Mouse (Mus musculus) splenic B cell, adult 2 months (primary cell): ENCODE measurements around the gene Nanos1.
A peak's percentile ranks its signal among the peaks of the same experiment; 100 is the strongest.

Experiments used
- DNase-seq: peaks from one replicate; pipeline ENCODE4 v3.0.0-alpha.2; 2011; ENCODE audit warnings: low read depth, low spot score
- H3K27me3 ChIP-seq: 2 replicates; pipeline ENCODE4 v1.6.1; 2012; ENCODE audit warnings: mild to moderate bottlenecking, low read length, moderate library complexity, mixed read lengths; ENCODE audit not compliant: control insufficient read depth, poor library complexity, insufficient read depth, severe bottlenecking
- H3K36me3 ChIP-seq: 2 replicates; pipeline ENCODE4 v1.6.1; 2012; ENCODE audit warnings: mild to moderate bottlenecking, low read length, moderate library complexity, mixed read lengths; ENCODE audit not compliant: control insufficient read depth, poor library complexity, insufficient read depth, severe bottlenecking

Nanos1 gene

GRCm38 (mm10) chr19:60758896-60759835 lies 3.4 kb downstream of the Nanos1 start:
- Histone ChIP-seq H3K36me3 (peaks cover 17% of the 10 kb centered on the region), H3K27me3 (no peaks in the 10 kb centered on the region)
- DNase-seq = no peak

DNA sequence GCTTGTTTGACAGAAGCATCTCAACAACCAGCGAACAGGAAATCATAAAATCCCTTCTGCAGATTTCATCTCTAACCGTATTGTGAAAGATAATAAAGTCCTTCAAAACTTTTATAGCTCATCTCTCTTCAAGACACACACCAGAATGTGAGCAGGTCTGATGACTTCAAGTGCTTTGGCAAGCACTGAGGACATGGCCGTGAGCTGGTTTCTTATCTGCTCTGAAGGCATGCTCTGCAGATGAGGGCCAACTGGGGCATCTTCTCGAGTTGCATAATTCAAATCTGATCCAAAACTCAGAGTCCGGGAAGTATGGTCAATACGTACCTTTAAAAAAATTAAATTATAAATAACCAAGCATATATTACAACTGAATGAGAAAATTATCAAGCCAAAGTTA lies 17.6 kb downstream of the Nanos1 start:
- no peak for DNase-seq
- peaks cover 26% of the 10 kb centered on the region; the same call in 1 of the 2 replicates for H3K36me3 ChIP-seq
- H3K27me3 ChIP-seq = no peaks in the 10 kb centered on the region

DNA sequence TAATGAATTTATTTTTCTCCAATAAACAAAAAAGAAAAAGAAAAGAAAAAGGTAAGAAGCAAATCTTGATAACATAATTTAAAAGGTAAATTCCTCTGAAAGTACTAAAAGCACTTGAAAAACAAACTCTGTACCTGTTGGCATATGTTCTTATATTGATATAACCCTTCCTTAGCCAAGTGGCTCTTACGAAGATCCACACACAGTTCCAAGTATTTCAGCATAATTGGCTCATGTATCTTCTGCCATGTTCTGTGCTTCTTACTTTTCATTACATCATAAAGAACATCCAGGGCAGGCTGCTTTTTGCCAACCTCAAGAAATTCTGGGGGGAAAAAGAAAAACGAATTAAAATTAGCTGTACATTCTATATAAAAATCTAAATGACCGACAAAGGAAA lies 26.2 kb downstream of the Nanos1 start:
- DNase-seq = no peak
- Histone ChIP-seq H3K36me3 (peaks cover 4% of the 10 kb centered on the region; the same call in 1 of the 2 replicates), H3K27me3 (no peaks in the 10 kb centered on the region)

DNA sequence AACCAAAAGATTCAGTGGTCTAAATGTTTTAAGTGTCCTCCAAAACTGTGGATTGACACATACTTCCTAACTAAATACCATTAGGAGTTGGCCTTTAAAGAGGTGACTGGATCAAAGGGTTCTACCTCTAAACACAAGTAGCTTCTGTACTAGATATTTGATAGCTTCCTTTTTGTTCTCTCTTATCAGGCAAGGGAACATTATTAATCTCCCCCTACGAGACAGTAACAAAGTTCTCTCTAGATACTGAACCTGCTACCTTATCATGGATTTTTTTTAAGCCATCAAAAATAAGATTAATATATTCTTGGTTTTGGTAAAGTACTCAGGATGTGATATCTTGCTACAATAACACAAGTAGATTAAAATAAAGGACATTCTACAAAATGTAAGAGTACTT lies 28.9 kb downstream of the Nanos1 start:
- no peak for DNase-seq
- no peaks in the 10 kb centered on the region; the same call in 1 of the 2 replicates for H3K27me3 ChIP-seq
- peaks cover 4% of the 10 kb centered on the region; the same call in 1 of the 2 replicates for H3K36me3 ChIP-seq

- DNase-seq = no peak
- Histone ChIP-seq H3K36me3 (no peaks in the 10 kb centered on the region), H3K27me3 (no peaks in the 10 kb centered on the region; the same call in 1 of the 2 replicates)
These were observed 31.8 kb downstream of the Nanos1 start for GRCm38 (mm10) chr19:60787465-60788150.

DNA sequence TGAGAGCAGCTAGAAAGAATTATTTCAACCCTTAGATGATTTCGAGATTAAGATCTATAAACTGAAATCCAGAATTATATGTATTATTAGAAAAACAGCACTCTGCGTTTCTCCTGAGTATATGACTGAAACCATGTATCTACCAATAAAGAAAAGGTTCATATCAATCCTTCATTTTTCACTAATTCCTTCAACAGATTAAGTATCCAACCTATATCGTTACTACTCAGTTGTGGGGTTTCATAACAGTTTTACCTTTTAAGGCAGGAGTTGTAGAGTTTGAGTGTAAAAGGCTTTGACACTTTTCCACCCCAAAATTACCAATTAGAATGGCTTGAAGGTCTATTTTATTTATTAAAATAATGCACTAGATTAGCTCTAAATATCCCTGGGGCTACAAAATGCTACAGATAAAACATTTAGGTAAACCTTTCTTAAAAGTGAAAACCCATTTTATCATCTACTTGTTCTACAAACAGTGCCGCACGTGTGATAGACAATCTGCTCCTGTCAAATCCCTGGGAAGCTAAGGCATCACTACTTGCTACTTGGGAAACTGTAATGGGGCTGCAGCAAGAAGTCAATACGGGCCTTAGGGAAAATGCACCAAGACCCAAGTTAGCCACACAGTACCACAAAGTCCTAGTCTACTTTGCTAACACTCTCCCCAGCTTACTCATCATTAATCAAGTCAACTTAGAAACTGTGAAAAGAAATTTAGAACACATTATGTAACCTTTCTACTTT lies 32.6 kb downstream of the Nanos1 start:
- Histone ChIP-seq H3K36me3 (no peaks in the 10 kb centered on the region), H3K27me3 (no peaks in the 10 kb centered on the region; the same call in 1 of the 2 replicates)
- no peak for DNase-seq

DNA sequence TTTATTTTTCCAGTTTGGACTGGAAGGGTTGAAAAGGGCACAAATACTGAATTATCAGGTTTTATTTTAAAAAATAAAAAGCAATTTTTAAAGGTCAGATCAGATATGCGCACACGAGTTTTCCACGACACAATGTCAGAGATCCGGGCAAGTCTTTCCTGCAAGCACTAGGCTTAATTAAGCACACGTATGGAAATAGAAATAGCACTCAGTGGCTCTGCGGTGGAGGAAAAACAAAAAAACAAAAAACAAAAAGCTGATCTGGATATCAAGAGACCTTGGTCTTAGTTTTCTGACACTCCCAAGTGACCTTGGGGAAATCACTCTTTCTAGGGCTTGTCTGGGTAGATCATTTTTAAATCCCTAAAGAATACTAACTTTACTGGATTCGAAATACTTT lies 33.7 kb downstream of the Nanos1 start:
- Histone ChIP-seq H3K36me3 (no peaks in the 10 kb centered on the region), H3K27me3 (no peaks in the 10 kb centered on the region; the same call in 1 of the 2 replicates)
- DNase-seq = no peak

DNA sequence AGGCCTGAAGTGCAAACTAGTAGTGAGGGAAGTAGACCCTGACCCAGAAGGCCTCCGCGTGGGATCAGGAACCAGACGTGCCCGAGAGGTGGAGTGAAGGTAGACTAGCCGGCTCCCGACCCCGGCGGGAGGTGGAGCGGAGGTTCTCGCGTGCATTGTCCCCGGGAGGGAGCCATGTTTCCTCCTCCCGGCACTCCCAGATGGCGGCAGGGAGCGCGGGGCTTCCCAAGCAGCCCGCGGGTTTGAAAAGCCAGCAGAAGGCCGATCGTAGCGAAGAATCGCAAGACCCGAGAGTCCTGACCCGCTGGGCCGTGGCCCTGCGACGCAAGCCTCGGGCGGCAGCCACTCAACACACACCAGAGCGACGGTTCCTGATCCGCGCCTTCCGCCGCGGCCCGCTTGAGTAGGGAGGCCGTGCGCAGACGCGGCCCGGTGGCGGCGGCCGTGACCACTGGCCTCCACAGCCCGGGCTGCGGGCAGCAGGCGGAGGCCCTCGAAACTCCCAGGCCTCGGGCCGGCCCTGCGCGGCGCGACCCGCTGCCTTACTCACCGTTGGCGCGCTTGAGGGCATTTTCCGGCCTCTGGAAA lies 34.2 kb downstream of the Nanos1 start:
- Histone ChIP-seq H3K36me3 (no peaks in the 10 kb centered on the region), H3K27me3 (no peaks in the 10 kb centered on the region; the same call in 1 of the 2 replicates)
- peak; percentile 68 for DNase-seq

- Histone ChIP-seq H3K27me3 (no peaks in the 10 kb centered on the region; the same call in 1 of the 2 replicates), H3K36me3 (no peaks in the 10 kb centered on the region)
- DNase-seq = peak; percentile 96
These were observed 34.9 kb downstream of the Nanos1 start, which contains the start of gene Eif3a for GRCm38 (mm10) chr19:60790551-60791161. Gene Eif3a, minus strand, starts transcription at chr19:60790658.

- Histone ChIP-seq H3K36me3 (no peaks in the 10 kb centered on the region), H3K27me3 (no peaks in the 10 kb centered on the region; the same call in 1 of the 2 replicates)
- DNase-seq = no peak
These were observed 35.4 kb downstream of the Nanos1 start for GRCm38 (mm10) chr19:60791164-60791563.

DNA sequence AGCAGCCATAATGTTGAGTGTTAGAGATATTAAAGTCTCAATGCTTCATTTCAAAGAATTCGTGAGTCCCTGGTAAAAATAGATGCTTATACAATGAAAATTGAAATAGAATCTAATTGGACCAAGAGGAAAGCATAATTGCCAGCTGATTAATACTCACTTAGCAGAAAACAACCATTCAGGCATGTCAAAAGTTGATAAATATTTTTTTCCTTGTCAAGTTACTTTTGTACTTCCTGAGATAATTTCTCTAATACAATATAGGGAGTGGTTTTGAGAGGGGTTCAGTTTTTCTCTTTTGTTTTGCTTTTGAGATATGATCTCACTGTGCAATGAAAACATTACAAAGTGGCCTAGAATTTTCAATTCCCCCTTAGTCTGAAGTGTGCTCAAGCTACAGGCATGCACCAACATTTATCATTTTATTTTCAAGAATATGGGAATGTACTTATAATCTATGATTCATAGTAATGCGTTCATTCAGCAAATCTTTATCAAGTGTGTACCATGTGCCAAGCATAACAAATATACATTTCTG lies 37.5 kb downstream of the Nanos1 start:
- DNase-seq = no peak
- no peaks in the 10 kb centered on the region for H3K27me3 ChIP-seq
- H3K36me3 ChIP-seq = no peaks in the 10 kb centered on the region

DNA sequence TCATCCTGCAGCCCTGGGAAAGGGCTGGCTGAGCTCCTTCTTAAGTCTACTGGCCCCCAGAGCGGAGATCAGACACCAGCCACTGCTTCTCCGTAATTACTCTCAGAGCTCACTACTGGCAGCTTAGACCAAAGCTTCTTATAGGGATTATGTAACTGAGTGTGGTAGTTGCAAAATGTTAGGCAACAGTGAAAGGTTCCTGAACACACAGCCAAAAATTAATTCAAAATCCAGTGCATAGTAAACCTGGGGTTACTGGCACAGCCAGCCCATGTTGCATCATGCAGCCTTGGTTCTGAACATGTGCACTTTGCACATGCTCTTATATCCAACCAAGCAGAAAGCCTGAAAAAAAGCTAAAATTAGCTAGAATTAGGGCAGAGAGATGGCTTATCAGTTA lies 39.5 kb downstream of the Nanos1 start:
- no peak for DNase-seq
- Histone ChIP-seq H3K36me3 (no peaks in the 10 kb centered on the region), H3K27me3 (no peaks in the 10 kb centered on the region)

- Histone ChIP-seq H3K27me3 (no peaks in the 10 kb centered on the region), H3K36me3 (no peaks in the 10 kb centered on the region)
- no peak for DNase-seq
These were observed 41.6 kb downstream of the Nanos1 start for GRCm38 (mm10) chr19:60797415-60797814.
